Mouse (Mus musculus) ES-E14 (cell line): ENCODE results near the gene Shisa8.

ENCODE experiments used
- CHD2 ChIP-seq: IDR thresholded peaks from 2 replicates; pipeline ENCODE4 v1.6.1; 2014; ENCODE audit warnings: mild to moderate bottlenecking, low read depth, low read length, inconsistent platforms
- HCFC1 ChIP-seq: IDR thresholded peaks from 2 replicates; pipeline ENCODE4 v1.6.1; 2012; ENCODE audit warnings: low read length, inconsistent platforms, borderline replicate concordance; ENCODE audit not compliant: insufficient read depth
- MAFK ChIP-seq: IDR thresholded peaks from 2 replicates; pipeline ENCODE4 v1.6.1; 2014; ENCODE audit warnings: mild to moderate bottlenecking, low read depth, low read length, inconsistent platforms; ENCODE audit not compliant: insufficient read depth
- ZC3H11A ChIP-seq: IDR thresholded peaks from 2 replicates; pipeline ENCODE4 v1.6.1; 2012; ENCODE audit warnings: low read depth, mild to moderate bottlenecking, inconsistent platforms, low read length, borderline replicate concordance
- ZNF384 ChIP-seq: IDR thresholded peaks from 2 replicates; pipeline ENCODE4 v1.6.1; 2012; ENCODE audit warnings: low read depth, low read length, inconsistent platforms

- TF ChIP-seq MAFK: no peak
- TF ChIP-seq HCFC1: no peak
- no peak for TF ChIP-seq CHD2
- no peak for TF ChIP-seq ZNF384
- no peak for TF ChIP-seq ZC3H11A
These were observed 41.9 kb downstream of the Shisa8 start for GRCm38 (mm10) chr15:82170437-82171377.
